Mouse (Mus musculus): Measurements from ENCODE around the gene Drd4. TPM values are rescaled to one million over a fixed set of nuclear protein-coding genes. Genes with fewer than 3 reads are reported as not detected.

Gene Drd4
- polyA plus RNA-seq, 1 experiment from 2014 or later = 0.33 TPM

DNA sequence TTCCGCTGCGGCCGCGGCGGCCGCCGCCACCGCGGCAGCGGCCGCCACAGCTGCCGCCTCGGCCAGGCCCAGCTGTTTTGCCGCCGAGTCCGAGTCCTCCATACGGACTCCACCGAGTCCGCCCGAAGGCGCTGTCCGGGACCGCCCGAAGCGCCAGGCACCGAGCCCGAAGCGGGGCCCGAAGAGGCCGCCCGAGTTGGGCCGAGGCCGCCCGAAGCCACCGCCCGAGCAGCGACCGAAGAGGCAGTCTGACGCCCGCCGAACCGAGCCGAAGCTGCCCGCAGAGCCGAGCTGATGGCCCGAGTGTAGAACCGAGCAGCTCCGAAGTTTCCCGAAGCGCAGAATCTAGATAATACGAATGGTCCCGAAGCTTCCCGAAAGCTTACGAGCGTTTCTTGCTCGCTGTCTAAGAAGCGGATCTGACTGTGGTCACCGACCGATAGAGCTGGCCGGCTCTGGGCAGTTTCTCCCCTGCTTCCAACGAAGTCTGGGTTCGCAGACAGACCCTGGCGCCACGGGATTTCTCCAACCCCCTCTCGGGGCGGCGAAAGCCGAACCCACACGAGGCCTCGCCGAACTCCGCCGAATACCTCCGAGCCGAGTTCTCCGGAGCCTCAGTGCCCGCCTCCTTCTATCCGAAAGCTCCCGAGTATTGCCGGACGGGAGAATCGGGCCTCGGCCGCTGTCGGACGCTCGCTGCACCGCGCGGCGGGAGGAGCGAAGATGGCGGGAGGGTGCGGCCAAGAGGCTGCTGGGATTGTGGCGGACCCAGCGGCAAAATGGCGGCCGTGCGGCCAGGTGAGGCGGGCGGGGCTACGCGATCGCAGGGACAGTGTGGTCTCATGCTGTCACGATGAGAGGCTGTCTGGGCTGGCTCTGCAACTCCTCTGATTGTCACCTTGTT lies 35.9 kb downstream of the Drd4 start, which contains the start of the genes Deaf1 and Tmem80:
Gene Deaf1, minus strand, starts transcription at position 222 of the 904 bp plus-strand sequence.
Gene Tmem80, plus strand, starts transcription at position 271 of the 904 bp plus-strand sequence.
- H3K36me3 ChIP-seq (ENCODE audit: control insufficient read depth, insufficient read depth) = peaks cover 18% of the 10 kb centered on the region
- peak within 1 kb of the TSS; percentile 62 for H3K4me3 ChIP-seq (ENCODE audit: low read depth, low read length)
- H3K4me1 ChIP-seq (replicated peaks; ENCODE audit: control insufficient read depth, insufficient read depth, low read length) = peaks cover 14% of the 10 kb centered on the region
- H3K4me2 ChIP-seq (replicated peaks; ENCODE audit: low read depth) = peak within 1 kb of the TSS; percentile 81
- under 1% methylated on average over 104 of the region's 105 CpGs for WGBS
- no peak for TF ChIP-seq CTCF (IDR thresholded peaks at IDR 0.05; ENCODE audit: low read depth)
- H3K9me3 ChIP-seq (ENCODE audit: control insufficient read depth) = no peaks in the 10 kb centered on the region
- ATAC-seq = peak; percentile 96
- H3K9ac ChIP-seq (ENCODE audit: low read depth, low read length) = peak within 1 kb of the TSS; percentile 89
- H3K27me3 ChIP-seq (replicated peaks; ENCODE audit: control insufficient read depth, insufficient read depth, low read length) = no peaks in the 10 kb centered on the region
- H3K27ac ChIP-seq (ENCODE audit: low read depth, low read length) = peak within 1 kb of the TSS; percentile 97

DNA sequence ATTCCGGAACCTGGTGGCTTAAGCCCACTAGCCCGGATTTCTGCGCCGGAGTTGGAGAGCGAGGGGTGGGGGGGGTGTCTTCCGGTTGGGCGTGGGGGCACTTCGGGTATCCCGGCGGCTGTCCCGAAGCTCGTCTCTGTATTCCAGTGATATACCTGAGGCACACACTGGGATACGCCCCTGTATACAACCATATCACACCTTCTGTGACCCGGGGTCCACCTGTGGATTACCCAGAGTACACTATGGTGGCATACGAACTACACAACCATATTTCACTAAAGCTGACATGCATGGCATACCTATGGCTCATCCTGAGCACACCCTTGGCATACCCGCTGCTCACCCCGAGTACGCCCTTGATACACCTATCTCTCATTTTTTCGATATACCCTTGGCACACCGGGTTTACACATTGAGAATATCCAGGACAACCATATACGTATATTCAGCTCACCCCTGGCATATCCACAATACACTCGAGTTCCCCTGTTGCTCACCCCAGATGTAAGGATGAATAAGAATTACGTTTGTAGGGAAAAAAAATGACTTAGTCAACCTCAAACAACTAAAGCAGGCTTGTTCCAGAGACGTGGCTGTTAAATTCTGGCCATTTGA lies 36.7 kb downstream of the Drd4 start:
- peak overlapping the region; percentile 97 for H3K27ac ChIP-seq (ENCODE audit: low read depth, low read length)
- peaks cover 17% of the 10 kb centered on the region for H3K36me3 ChIP-seq (ENCODE audit: control insufficient read depth, insufficient read depth)
- peak; percentile 29 for ATAC-seq
- peak overlapping the region; percentile 89 for H3K9ac ChIP-seq (ENCODE audit: low read depth, low read length)
- TF ChIP-seq CTCF (IDR thresholded peaks at IDR 0.05; ENCODE audit: low read depth) = no peak
- no peaks in the 10 kb centered on the region for H3K9me3 ChIP-seq (ENCODE audit: control insufficient read depth)
- H3K4me2 ChIP-seq (replicated peaks; ENCODE audit: low read depth) = peak overlapping the region; percentile 81
- H3K4me3 ChIP-seq (ENCODE audit: low read depth, low read length) = peak overlapping the region; percentile 62
- WGBS = 10% methylated on average over 24 of the region's 24 CpGs
- H3K27me3 ChIP-seq (replicated peaks; ENCODE audit: control insufficient read depth, insufficient read depth, low read length) = no peaks in the 10 kb centered on the region
- peaks cover 14% of the 10 kb centered on the region for H3K4me1 ChIP-seq (replicated peaks; ENCODE audit: control insufficient read depth, insufficient read depth, low read length)

DNA sequence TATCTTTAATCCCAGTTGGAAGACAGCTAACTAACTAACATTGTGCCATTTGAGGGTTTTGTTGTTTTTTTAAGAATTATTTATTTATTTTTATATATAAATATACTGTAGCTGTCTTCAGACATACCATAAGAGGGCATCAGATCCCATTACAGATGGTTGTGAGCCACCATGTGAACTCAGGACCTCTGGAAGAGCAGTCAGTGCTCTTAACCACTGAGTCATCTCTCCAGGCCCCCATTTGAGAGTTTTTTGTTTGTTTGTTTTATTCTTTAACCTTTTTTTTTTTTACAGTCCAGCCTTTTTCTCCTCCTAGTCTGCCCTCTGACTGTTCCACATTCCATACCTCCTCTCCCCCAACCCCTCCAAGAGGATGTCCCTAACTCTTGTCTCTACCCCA lies 38.9 kb downstream of the Drd4 start:
- Histone ChIP-seq H3K27ac (ENCODE audit: low read depth, low read length) (no peak overlapping the region), H3K4me3 (ENCODE audit: low read depth, low read length) (no peak overlapping the region), H3K4me1 (replicated peaks; ENCODE audit: control insufficient read depth, insufficient read depth, low read length) (peaks cover 12% of the 10 kb centered on the region), H3K4me2 (replicated peaks; ENCODE audit: low read depth) (no peak overlapping the region), H3K36me3 (ENCODE audit: control insufficient read depth, insufficient read depth) (peaks cover 15% of the 10 kb centered on the region; the same call in 1 of the 2 replicates), H3K9ac (ENCODE audit: low read depth, low read length) (no peak overlapping the region), H3K27me3 (replicated peaks; ENCODE audit: control insufficient read depth, insufficient read depth, low read length) (no peaks in the 10 kb centered on the region), H3K9me3 (ENCODE audit: control insufficient read depth) (no peaks in the 10 kb centered on the region)
- no peak for ATAC-seq
- no peak for TF ChIP-seq CTCF (IDR thresholded peaks at IDR 0.05; ENCODE audit: low read depth)

DNA sequence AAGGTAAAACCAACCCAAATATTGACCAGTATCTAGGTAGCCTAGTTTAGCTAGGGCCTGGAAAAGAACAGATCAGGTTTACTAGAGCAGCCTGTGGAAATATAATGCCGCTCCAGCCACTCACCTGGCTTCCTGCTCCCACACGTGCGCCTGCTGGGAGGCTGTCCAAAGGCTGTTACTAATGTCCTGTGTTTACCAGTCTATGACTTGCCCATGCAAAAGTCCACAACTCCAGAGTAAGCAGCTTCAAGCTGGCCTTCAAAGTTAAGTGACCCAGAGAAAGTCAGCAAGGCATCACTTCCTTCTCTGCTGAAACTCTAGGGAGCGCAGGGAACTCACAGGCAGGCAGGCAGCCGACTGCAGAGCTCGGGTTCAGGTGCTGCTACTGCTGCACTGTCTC lies 40.2 kb downstream of the Drd4 start:
- Histone ChIP-seq H3K9me3 (ENCODE audit: control insufficient read depth) (no peaks in the 10 kb centered on the region), H3K9ac (ENCODE audit: low read depth, low read length) (no peak overlapping the region), H3K4me2 (replicated peaks; ENCODE audit: low read depth) (no peak overlapping the region), H3K4me1 (replicated peaks; ENCODE audit: control insufficient read depth, insufficient read depth, low read length) (peaks cover under 1% of the 10 kb centered on the region), H3K36me3 (ENCODE audit: control insufficient read depth, insufficient read depth) (peaks cover 23% of the 10 kb centered on the region; the same call in 1 of the 2 replicates), H3K4me3 (ENCODE audit: low read depth, low read length) (no peak overlapping the region), H3K27ac (ENCODE audit: low read depth, low read length) (peak overlapping the region; percentile 31; the same call in 1 of the 2 replicates), H3K27me3 (replicated peaks; ENCODE audit: control insufficient read depth, insufficient read depth, low read length) (no peaks in the 10 kb centered on the region)
- no peak for TF ChIP-seq CTCF (IDR thresholded peaks at IDR 0.05; ENCODE audit: low read depth)
- no peak for ATAC-seq
- 56% methylated on average over 6 of the region's 6 CpGs for WGBS

DNA sequence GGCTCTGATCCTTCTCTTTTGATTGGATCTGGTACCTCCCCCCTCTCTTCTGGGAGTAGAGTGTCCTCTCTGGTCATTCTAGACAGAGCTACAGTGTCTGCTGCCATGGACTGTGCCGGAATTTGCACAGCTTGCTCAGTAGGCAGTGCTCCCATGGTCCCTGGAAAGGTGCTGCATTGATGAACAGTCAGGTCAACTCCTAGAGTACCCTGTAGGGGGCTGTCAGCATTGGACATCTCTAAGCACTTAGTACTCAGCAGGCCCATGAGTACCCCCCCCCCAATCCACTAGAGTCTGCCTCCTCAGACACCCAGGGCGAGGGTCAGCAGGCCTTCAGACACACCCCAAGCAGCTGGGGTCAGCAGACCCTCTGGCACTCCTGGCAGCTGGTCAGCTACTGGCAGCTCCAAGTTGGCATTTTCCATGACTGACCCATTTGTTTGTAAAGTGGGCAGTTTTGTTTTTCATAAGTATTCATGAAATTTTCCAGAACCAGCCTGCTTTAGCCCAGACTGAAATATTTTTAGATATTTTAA lies 43.3 kb downstream of the Drd4 start:
- Histone ChIP-seq H3K27me3 (replicated peaks; ENCODE audit: control insufficient read depth, insufficient read depth, low read length) (no peaks in the 10 kb centered on the region), H3K9me3 (ENCODE audit: control insufficient read depth) (no peaks in the 10 kb centered on the region), H3K4me3 (ENCODE audit: low read depth, low read length) (no peak overlapping the region), H3K4me2 (replicated peaks; ENCODE audit: low read depth) (no peak overlapping the region), H3K4me1 (replicated peaks; ENCODE audit: control insufficient read depth, insufficient read depth, low read length) (peaks cover 7% of the 10 kb centered on the region; the same call in 1 of the 2 replicates), H3K9ac (ENCODE audit: low read depth, low read length) (no peak overlapping the region), H3K36me3 (ENCODE audit: control insufficient read depth, insufficient read depth) (peaks cover 23% of the 10 kb centered on the region; the same call in 1 of the 2 replicates), H3K27ac (ENCODE audit: low read depth, low read length) (no peak overlapping the region)
- 78% methylated on average over 2 of the region's 2 CpGs for WGBS
- no peak; the same call in 1 of the 2 replicates for TF ChIP-seq CTCF (IDR thresholded peaks at IDR 0.05; ENCODE audit: low read depth)
- ATAC-seq = no peak

DNA sequence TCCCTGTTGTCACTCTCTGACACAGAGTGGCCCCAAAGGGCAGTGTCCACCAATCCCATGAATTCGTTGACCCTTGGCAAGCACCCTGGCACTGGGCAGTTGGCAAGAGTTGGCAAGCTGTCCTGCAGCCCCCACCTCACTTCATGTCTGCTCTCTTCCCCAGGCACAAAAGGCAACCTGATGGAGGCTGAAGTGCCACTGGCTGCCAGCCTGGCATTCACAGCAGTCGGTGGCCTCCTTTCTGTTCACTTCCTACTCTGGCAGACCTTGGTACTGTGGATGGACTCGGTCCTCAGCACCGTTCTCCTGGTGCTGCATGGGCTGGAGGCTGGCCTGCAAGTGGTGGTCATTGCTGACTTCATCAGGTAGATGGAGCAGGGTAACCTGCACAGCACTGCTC lies 43.9 kb downstream of the Drd4 start:
- Histone ChIP-seq H3K4me3 (ENCODE audit: low read depth, low read length) (no peak overlapping the region), H3K27me3 (replicated peaks; ENCODE audit: control insufficient read depth, insufficient read depth, low read length) (no peaks in the 10 kb centered on the region), H3K27ac (ENCODE audit: low read depth, low read length) (no peak overlapping the region), H3K4me2 (replicated peaks; ENCODE audit: low read depth) (no peak overlapping the region), H3K36me3 (ENCODE audit: control insufficient read depth, insufficient read depth) (peaks cover 23% of the 10 kb centered on the region; the same call in 1 of the 2 replicates), H3K9ac (ENCODE audit: low read depth, low read length) (no peak overlapping the region), H3K4me1 (replicated peaks; ENCODE audit: control insufficient read depth, insufficient read depth, low read length) (peaks cover 7% of the 10 kb centered on the region; the same call in 1 of the 2 replicates), H3K9me3 (ENCODE audit: control insufficient read depth) (no peaks in the 10 kb centered on the region)
- no peak for ATAC-seq
- WGBS = 86% methylated on average over 4 of the region's 4 CpGs
- no peak for TF ChIP-seq CTCF (IDR thresholded peaks at IDR 0.05; ENCODE audit: low read depth)

Data from intestine, postnatal 0 days (tissue).